Mouse (Mus musculus) hindbrain, embryonic 12.5 days (tissue): ENCODE data around the gene Ppp2r5e. TPM values are rescaled to one million over a fixed set of nuclear protein-coding genes. Genes with fewer than 3 reads are reported as not detected.

Experiments
- ATAC-seq: fragments of 200-750 bp; cut with Nextera tagmentation; 2 replicates; pipeline ENCODE4 v1.8.0; 2017; ENCODE audit warnings: moderate TSS enrichment; ENCODE audit not compliant: low FRiP score
- H3K27ac ChIP-seq: fragments of 300-500 bp; sonication (generic); 2 replicates; pipeline ENCODE4 v1.5.1; 2016; ENCODE audit warnings: mild to moderate bottlenecking
- H3K27me3 ChIP-seq: fragments of 300-500 bp; sonication (generic); 2 replicates; pipeline ENCODE4 v1.6.1; 2016; ENCODE audit warnings: mild to moderate bottlenecking
- H3K36me3 ChIP-seq: fragments of 300-500 bp; sonication (generic); 2 replicates; pipeline ENCODE4 v1.6.1; 2016; ENCODE audit warnings: mild to moderate bottlenecking
- H3K4me1 ChIP-seq: fragments of 300-500 bp; sonication (generic); 2 replicates; pipeline ENCODE4 v1.6.1; 2016
- H3K4me2 ChIP-seq: fragments of 300-500 bp; sonication (generic); replicated peaks from 2 replicates; pipeline ENCODE4 v1.6.1; 2016; ENCODE audit warnings: mild to moderate bottlenecking
- H3K4me3 ChIP-seq: fragments of 300-500 bp; sonication (generic); 2 replicates; pipeline ENCODE4 v1.5.1; 2016; ENCODE audit warnings: mild to moderate bottlenecking
- H3K9ac ChIP-seq: fragments of 300-500 bp; sonication (generic); 2 replicates; pipeline ENCODE4 v1.6.1; 2016; ENCODE audit warnings: mild to moderate bottlenecking, moderate library complexity
- H3K9me3 ChIP-seq: fragments of 300-500 bp; sonication (generic); replicated peaks from 2 replicates; pipeline ENCODE4 v1.6.1; 2016; ENCODE audit warnings: mild to moderate bottlenecking
- WGBS: fragments of 180-500 bp; shearing (Covaris S2); methylation state at CpG from one replicate; pipeline ENCODE4 v1.1.7; 2016; 5-methylcytosine and 5-hydroxymethylcytosine counted together
- polyA plus RNA-seq: library from polyadenylated mRNA; unstranded; fragments of >200 nt; fragmentation: Nextera tagmentation; extraction: Ambion mirVana; gene quantifications from 2 replicates; pipeline ENCODE4 v1.2.1, GENCODE M21; 2016

The Ppp2r5e gene
- polyA plus RNA-seq, 1 experiment from 2014 or later, result 23.2 TPM

DNA sequence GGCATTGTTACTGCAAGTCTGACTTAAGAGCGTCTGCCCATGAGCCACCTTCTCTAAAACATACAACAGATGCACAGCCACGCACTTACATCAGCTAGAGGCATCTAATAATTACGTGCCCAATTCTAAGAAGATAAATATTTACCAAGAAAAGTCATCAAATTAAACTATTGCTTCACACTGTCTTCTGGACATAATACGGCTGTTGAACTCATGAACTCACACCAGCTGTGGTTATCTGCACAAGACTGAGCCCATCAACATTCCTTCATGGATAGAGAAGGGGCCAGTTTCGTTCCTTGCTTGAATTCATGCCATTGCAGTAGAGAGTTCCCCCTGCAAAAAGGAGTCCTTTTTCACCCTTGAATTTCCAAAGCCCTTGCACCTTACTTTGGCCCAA, 28.3 kb downstream of the Ppp2r5e start:
- no peak overlapping the region for H3K4me2 ChIP-seq
- H3K27me3 ChIP-seq, result no peaks in the 10 kb centered on the region
- H3K9me3 ChIP-seq, result no peaks in the 10 kb centered on the region
- no peak for ATAC-seq
- H3K4me1 ChIP-seq, result no peaks in the 10 kb centered on the region
- H3K36me3 ChIP-seq, result no peaks in the 10 kb centered on the region
- no peak overlapping the region for H3K9ac ChIP-seq
- H3K27ac ChIP-seq, result no peak overlapping the region
- no peak overlapping the region for H3K4me3 ChIP-seq
- WGBS, result 91% methylated on average over 5 of the region's 5 CpGs

DNA sequence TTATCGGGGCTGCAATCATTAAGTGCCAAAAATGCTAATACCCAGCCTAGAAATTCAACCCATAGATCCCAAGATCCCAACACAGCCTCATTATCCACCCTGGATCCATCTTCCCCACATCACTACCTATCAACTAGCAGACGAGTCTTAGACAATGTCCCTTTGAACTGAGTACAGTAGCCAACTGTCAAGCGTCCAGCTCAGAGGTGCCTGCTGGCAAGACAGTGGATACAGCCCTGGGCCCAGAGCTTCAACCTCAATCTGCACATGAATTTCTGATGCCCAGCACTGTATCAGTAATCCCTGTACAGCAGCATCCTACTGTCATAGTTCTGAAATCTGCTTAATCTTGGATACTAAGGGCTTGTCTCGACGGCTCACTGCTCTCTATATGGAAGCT, 30.3 kb downstream of the Ppp2r5e start:
- H3K9me3 ChIP-seq, result no peaks in the 10 kb centered on the region
- WGBS, result 87% methylated on average over 5 of the region's 5 CpGs
- H3K4me1 ChIP-seq, result 0 out of 2 replicates have a peak, but pooled peaks cover 3% of the 10 kb centered on the region
- no peak for ATAC-seq
- H3K9ac ChIP-seq, result no peak overlapping the region
- H3K36me3 ChIP-seq, result no peaks in the 10 kb centered on the region
- no peak overlapping the region for H3K4me3 ChIP-seq
- no peak overlapping the region for H3K27ac ChIP-seq
- H3K27me3 ChIP-seq, result no peaks in the 10 kb centered on the region
- H3K4me2 ChIP-seq, result no peak overlapping the region

GRCm38 (mm10) chr12:75564498-75564897, 31.5 kb downstream of the Ppp2r5e start:
- Histone ChIP-seq H3K36me3 (no peaks in the 10 kb centered on the region), H3K4me2 (no peak overlapping the region), H3K9me3 (no peaks in the 10 kb centered on the region), H3K27ac (no peak overlapping the region), H3K4me1 (0 out of 2 replicates have a peak, but pooled peaks cover 3% of the 10 kb centered on the region), H3K9ac (no peak overlapping the region), H3K4me3 (no peak overlapping the region), H3K27me3 (no peaks in the 10 kb centered on the region)
- WGBS, result 97% methylated on average over 1 of the region's 1 CpGs
- ATAC-seq, result no peak

DNA sequence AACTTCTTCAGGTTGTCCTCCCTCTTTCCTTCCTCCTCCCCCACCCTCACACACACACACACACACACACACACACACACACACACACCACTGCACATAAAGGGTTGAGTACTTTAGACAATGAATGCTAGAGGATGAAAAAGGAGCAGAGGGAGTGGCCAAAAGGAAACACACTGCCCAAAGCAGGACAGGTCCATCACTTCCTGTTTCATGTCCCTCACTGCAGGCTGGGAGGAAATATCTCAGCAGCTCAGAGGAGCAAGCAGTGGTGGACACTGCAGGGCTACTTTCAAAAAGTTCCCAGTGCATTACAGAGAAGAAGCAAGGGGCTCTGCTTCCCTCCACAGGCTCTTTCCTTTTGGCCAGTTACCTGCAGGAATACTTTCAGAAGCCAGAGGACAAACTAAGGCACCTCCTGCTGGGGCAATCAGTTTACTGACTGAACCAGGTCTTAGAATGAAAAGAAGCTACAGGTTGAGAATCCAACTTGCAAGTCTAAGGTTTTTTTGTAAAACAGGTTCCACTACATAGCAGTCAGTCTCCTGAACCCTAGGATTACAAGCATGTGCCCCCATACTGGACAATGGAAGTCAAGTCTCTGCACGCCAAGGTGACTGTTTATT, 32.9 kb downstream of the Ppp2r5e start:
- no peak overlapping the region for H3K27ac ChIP-seq
- peaks cover 7% of the 10 kb centered on the region; the same call in 1 of the 2 replicates for H3K4me1 ChIP-seq
- H3K9me3 ChIP-seq, result no peaks in the 10 kb centered on the region
- H3K27me3 ChIP-seq, result no peaks in the 10 kb centered on the region
- no peaks in the 10 kb centered on the region for H3K36me3 ChIP-seq
- H3K9ac ChIP-seq, result no peak overlapping the region
- WGBS, result 97% methylated on average over 1 of the region's 1 CpGs
- H3K4me3 ChIP-seq, result no peak overlapping the region
- ATAC-seq, result no peak
- no peak overlapping the region for H3K4me2 ChIP-seq

DNA sequence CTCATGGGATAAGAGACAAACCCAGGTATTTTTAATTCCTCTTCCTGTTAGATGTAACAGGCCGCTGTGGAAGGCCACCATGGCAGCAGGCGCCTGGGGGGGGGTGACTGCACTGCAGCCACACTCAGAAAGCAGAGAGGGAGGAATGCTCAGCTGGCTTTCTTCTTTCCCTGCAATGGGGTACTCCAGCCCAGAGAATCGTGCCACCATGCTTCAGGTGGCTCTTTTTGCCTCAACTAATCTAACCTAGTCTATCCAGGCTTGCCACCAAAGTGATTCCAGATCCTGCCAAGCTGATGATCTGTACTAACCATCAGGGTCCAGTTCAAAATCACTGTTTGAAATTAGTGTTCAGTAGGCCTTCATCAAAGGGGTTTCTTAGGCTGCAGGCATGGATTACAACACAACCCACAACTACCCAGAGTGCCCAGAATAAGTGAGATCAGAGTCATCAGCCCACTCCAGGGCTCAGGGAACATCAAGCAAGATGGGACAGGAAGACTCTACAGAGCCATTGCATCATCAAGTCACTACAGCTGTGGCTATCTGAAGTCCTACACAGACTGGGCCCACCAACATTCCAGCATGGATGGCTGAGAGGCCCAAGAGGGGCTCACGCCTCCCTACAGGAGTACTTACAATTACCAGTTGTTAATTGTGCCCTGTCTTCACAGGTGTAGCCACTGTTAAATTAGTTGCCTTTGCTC, 35.2 kb downstream of the Ppp2r5e start:
- no peak overlapping the region for H3K27ac ChIP-seq
- 91% methylated on average over 4 of the region's 4 CpGs for WGBS
- H3K27me3 ChIP-seq, result no peaks in the 10 kb centered on the region
- peaks cover 17% of the 10 kb centered on the region for H3K4me1 ChIP-seq
- no peaks in the 10 kb centered on the region for H3K9me3 ChIP-seq
- H3K4me3 ChIP-seq, result no peak overlapping the region
- H3K4me2 ChIP-seq, result no peak overlapping the region
- no peak overlapping the region for H3K9ac ChIP-seq
- ATAC-seq, result no peak
- no peaks in the 10 kb centered on the region for H3K36me3 ChIP-seq

GRCm38 (mm10) chr12:75559196-75559595, 36.8 kb downstream of the Ppp2r5e start:
- Histone ChIP-seq H3K27me3 (no peaks in the 10 kb centered on the region), H3K4me1 (peaks cover 17% of the 10 kb centered on the region), H3K4me2 (no peak overlapping the region), H3K4me3 (no peak overlapping the region), H3K27ac (no peak overlapping the region), H3K9ac (no peak overlapping the region), H3K9me3 (no peaks in the 10 kb centered on the region), H3K36me3 (no peaks in the 10 kb centered on the region)
- ATAC-seq, result no peak
- 81% methylated on average over 2 of the region's 2 CpGs for WGBS

GRCm38 (mm10) chr12:75557813-75558212, 38.2 kb downstream of the Ppp2r5e start:
- peaks cover 17% of the 10 kb centered on the region for H3K4me1 ChIP-seq
- no peak overlapping the region for H3K4me3 ChIP-seq
- WGBS, result 82% methylated on average over 2 of the region's 2 CpGs
- H3K36me3 ChIP-seq, result no peaks in the 10 kb centered on the region
- ATAC-seq, result peak; percentile 40; the same call in 1 of the 2 replicates
- 0 out of 2 replicates have a peak overlapping the region, but pooled peaks have one; percentile 41 for H3K27ac ChIP-seq
- no peak overlapping the region for H3K4me2 ChIP-seq
- no peak overlapping the region for H3K9ac ChIP-seq
- no peaks in the 10 kb centered on the region for H3K9me3 ChIP-seq
- no peaks in the 10 kb centered on the region for H3K27me3 ChIP-seq

GRCm38 (mm10) chr12:75555032-75555431, 41.0 kb downstream of the Ppp2r5e start:
- Histone ChIP-seq H3K36me3 (0 out of 2 replicates have a peak, but pooled peaks cover 2% of the 10 kb centered on the region), H3K4me3 (no peak overlapping the region), H3K27me3 (no peaks in the 10 kb centered on the region), H3K27ac (no peak overlapping the region), H3K4me1 (peaks cover 14% of the 10 kb centered on the region), H3K9ac (no peak overlapping the region), H3K4me2 (no peak overlapping the region), H3K9me3 (no peaks in the 10 kb centered on the region)
- ATAC-seq, result no peak
- 79% methylated on average over 3 of the region's 3 CpGs for WGBS

GRCm38 (mm10) chr12:75552296-75552695, 43.7 kb downstream of the Ppp2r5e start:
- 92% methylated on average over 3 of the region's 3 CpGs for WGBS

DNA sequence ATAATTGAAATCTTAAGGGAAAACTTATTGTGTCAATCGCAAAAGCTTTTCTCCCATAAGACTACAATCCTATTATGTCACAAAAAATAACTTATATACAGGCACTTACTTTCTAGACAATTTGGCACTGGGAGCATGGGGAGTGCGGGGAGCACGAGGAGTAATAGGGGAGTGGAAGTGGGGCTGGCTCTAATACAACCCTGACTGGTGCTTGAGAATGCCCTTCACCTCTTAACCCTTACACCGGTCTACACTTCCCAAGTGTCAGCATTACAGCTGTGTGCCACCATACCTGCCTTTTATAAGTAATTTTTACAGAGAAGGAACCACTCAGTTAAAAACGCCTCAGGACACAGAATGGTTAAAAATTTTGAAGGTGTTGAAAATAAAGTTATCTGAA, 44.4 kb downstream of the Ppp2r5e start:
- Histone ChIP-seq H3K27ac (no peak overlapping the region), H3K4me2 (no peak overlapping the region), H3K9me3 (no peaks in the 10 kb centered on the region), H3K4me1 (no peaks in the 10 kb centered on the region), H3K36me3 (0 out of 2 replicates have a peak, but pooled peaks cover 2% of the 10 kb centered on the region), H3K9ac (no peak overlapping the region), H3K27me3 (no peaks in the 10 kb centered on the region), H3K4me3 (no peak overlapping the region)
- ATAC-seq, result no peak
- WGBS, result 92% methylated on average over 5 of the region's 5 CpGs

More at GRCm38 (mm10) chr12:75552296-75552695, 43.7 kb downstream of the Ppp2r5e start:
- Histone ChIP-seq H3K27ac (no peak overlapping the region), H3K9me3 (no peaks in the 10 kb centered on the region), H3K4me2 (no peak overlapping the region), H3K36me3 (0 out of 2 replicates have a peak, but pooled peaks cover 2% of the 10 kb centered on the region), H3K4me3 (no peak overlapping the region), H3K4me1 (peaks cover 1% of the 10 kb centered on the region), H3K9ac (no peak overlapping the region), H3K27me3 (no peaks in the 10 kb centered on the region)
- ATAC-seq, result no peak

- H3K9me3 ChIP-seq, result no peaks in the 10 kb centered on the region
- 83% methylated on average over 9 of the region's 9 CpGs for WGBS
- no peak overlapping the region for H3K4me3 ChIP-seq
- H3K9ac ChIP-seq, result no peak overlapping the region
- H3K27me3 ChIP-seq, result no peaks in the 10 kb centered on the region
- no peak overlapping the region for H3K4me2 ChIP-seq
- H3K4me1 ChIP-seq, result no peaks in the 10 kb centered on the region
- no peak overlapping the region for H3K27ac ChIP-seq
- ATAC-seq, result no peak
- 0 out of 2 replicates have a peak, but pooled peaks cover 2% of the 10 kb centered on the region for H3K36me3 ChIP-seq
Measured at GRCm38 (mm10) chr12:75548999-75549398, 47.0 kb downstream of the Ppp2r5e start.

GRCm38 (mm10) chr12:75547174-75547573, 48.9 kb downstream of the Ppp2r5e start:
- H3K4me1 ChIP-seq, result peaks cover 3% of the 10 kb centered on the region; the same call in 1 of the 2 replicates
- no peak for ATAC-seq
- H3K4me3 ChIP-seq, result no peak overlapping the region
- no peaks in the 10 kb centered on the region for H3K9me3 ChIP-seq
- no peak overlapping the region for H3K9ac ChIP-seq
- WGBS, result 81% methylated on average over 3 of the region's 3 CpGs
- no peak overlapping the region for H3K27ac ChIP-seq
- no peaks in the 10 kb centered on the region for H3K36me3 ChIP-seq
- no peak overlapping the region for H3K4me2 ChIP-seq
- no peaks in the 10 kb centered on the region for H3K27me3 ChIP-seq
